Mouse (Mus musculus) heart, postnatal 36 days (tissue): ENCODE data around the gene Acsf2. TPM values are rescaled to one million over a fixed set of nuclear protein-coding genes. Genes with fewer than 3 reads are reported as not detected.
A peak's percentile ranks its signal among the peaks of the same experiment; 100 is the strongest.

Experiments used
- DNase-seq, 2 experiments: peaks; one replicate each; pipeline ENCODE4 v3.0.0; 2021 to 2022
- intact Hi-C: fragments of 180-260 bp; cut with DNase I; formaldehyde crosslinking; loops from one replicate; pipeline ENCODE4 v1.15.1; 2025
- total RNA-seq, 2 experiments: library from RNA; stranded (reverse); gene quantifications; 2 replicates each; pipeline ENCODE4 v1.2.3; 2021

Gene Acsf2
- total RNA-seq, 2 experiments from 2014 or later = 26.5 to 28.9 TPM

DNA sequence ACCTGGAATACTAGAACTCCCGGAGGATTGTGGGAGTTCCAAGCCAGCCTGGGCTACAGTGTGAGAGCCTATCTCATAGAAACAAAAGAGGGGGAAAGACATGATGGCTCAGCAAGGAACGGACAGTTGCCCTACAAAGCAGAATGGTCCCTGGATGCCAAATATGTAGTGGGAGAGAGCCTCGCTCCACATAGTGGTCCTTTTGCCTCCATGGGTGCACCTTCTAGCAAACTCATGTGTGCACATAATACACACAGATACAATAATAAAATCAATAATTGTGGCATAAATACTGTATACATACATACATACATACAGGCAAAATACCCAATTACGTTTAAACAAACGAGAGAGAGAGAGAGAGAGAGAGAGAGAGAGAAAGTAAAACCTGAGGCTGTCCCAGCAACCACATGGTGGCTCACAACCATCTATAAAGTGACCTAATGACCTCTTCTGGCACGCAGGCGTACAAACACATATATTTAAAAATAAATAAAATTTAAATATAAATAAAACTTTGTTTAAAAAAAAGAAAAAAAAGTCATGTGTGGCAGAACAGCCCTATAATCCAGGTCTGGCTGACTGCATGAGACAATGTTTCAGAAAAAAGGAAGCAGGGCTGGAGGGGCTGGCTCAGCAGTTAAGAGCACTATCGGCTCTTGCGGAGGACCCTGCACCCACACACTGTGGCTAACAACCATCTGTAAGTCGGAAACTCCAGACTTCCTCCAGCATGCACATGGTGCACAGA, 51.8 kb downstream of the Acsf2 start:
- DNase-seq = no peak
- intact Hi-C loops = loop anchor here (2.0 kb wide), 2 partner anchors 53 to 167 kb away; no protein-coding TSS in a partner anchor

DNA sequence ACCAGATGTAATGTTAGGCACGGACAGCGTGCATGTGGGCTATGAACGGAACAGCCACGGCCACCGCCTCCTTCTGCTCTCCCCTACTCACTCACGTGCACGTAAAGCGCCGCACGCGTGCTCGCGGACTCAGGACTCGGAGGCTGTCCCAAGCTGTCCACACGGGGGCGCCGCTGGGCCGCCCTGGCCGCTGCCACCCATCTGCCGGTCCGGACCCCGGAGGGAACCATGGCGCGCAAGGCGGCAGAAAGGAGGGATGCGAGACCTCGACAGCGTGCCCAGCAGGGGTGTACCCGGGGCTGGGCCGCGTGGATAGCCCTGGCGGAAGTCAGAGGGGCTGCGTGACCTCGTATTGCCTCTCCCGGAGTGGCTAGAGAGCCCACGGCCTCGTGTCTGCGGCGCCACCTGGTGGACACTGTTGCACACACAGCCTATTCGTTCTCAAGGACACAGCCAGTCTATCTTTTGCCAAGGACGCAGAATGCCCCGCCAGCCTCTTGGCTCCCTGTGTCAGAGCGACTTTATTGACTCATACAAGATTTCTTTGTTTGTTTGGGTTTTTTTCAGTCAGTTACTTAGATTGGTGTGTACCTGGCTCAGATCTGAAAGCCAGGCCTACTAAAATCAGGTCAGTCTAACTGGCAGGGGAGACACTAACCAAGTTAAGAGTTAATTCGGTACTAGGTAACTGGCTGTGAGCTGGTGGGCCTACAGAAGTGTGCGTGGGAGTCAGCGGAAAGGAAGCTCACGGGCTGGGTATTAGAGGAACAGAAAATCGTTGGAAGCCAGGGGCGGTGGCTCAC, 52.6 kb downstream of the Acsf2 start, which contains the start of gene Rsad1:
TSS of gene Rsad1 (minus strand) at position 368 of the 803 bp plus-strand sequence.
- intact Hi-C loops = loop anchor here (2.0 kb wide), 2 partner anchors 54 to 168 kb away; no protein-coding TSS in a partner anchor
- peak; percentile 97 to 98 for DNase-seq

DNA sequence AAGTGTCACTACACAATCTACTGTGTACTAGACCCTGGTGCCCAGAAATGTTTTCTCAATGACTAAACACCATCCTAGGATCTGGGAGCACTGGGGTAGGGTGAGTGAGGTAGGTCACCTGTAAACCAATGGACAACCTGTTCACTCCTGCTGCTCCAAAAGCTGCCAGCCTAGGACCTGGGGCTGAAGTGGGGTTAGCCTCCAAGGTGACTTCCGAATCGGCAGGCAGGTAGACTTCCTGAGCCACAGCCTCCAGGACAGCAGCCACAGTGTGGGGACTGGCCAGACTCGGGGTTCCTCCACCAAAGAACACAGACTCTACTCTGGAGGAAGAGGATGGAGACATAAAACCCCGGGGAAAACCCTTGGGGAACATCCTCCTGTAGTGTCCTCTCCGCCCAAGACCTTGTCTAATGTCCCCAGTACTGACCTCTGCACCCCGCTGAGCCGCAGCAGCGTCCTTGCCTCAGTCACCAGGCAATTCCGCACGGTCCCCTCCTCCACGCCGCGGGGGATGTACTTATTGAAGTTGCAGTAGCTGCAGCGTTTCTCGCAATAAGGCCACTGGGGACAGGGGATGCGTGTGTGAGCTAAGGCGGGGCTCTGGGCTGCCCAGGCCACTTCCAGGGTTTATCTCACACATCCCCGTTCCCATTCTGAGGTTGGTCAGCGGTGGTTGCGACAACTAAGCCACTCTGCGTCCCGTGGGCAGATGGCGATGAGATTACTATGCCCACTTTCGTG, 53.5 kb downstream of the Acsf2 start:
- peak in 1 of 2 experiments; percentile 45 for DNase-seq
- intact Hi-C loops = loop anchor here (2.0 kb wide), 2 partner anchors 55 to 169 kb away; no protein-coding TSS in a partner anchor

DNA sequence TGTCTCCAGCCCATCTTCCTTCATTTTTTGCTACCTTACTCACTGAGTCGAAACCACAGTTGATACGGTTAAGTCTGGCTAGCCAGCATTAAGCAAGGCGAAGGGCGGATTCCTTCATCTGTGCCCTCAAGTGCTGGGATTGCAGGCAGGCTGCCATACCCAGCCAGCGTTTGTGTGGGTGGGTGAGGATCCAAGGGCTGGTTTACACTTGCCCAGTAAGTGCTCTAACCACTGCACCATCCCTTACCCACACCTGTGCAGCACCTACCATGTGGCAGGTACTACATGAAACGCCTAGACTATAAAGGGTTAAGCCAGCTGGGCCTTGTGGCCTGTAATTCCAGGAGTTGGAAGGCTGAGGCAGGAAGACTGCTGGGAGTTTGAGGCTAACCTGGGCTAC, 54.4 kb downstream of the Acsf2 start:
- no peak for DNase-seq
- intact Hi-C loops = no loop called here

DNA sequence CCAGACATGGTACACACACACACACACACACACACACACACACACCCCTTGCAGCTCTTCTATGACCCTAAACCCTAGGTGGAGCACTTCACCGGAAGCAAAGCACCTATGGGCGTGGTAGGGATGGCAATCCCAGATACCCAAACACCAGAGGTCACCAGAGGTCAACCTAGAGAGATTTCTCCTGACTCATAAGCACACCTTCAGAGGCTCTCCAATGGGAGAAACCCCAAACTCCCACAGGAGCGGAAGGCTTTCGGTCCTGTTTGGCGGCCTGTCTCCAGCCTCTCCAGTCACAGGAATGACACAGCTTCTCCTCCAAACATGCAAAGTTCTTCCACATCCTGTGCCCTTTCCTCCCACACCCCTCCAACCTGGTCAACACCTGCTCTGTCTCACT, 55.3 kb downstream of the Acsf2 start:
- DNase-seq = no peak
- intact Hi-C loops = no loop called here

DNA sequence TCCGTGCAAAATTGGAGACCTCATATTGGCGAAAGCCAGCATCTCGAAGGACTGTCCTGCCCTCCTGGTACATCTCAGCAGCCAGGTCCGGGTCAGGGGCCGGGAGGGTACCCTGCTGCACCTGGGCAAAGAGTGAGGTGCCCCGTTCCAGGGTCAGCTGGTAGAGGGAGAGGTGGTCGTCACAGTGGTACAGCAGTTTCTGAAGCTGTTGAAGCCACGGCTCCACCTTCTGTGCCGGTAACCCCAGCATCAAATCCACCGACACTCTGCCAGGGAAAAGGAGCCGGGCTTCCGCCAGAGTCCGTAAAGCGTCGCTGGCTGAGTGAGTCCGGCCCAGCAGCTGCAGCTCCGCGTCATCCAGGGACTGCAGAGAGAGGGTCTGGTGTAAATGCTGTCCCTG, 57.2 kb downstream of the Acsf2 start:
- peak in 1 of 2 experiments; percentile 36 for DNase-seq
- intact Hi-C loops = loop anchor here (2.0 to 5.0 kb wide), 2 partner anchors 124 to 212 kb away; no protein-coding TSS in a partner anchor

DNA sequence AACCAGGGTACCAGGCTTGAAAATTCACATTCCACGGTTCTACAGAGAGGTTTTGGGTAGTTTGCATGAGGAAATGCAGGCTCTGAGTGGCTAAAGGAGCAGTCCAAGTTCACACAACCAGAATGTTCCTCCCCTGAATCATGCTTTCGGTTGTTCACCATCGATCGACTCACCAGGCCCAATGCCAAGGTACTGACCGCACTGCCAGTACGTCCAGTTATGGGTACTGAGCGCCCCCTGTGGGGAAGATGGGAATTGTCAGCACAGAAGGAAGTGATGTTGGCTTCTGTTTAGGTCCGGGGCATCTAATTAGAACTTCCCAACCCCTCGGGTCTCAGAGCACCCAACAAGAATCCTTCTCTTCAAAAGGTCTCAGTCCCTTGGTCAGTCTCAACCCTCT, 57.7 kb downstream of the Acsf2 start:
- peak; percentile 92 to 95 for DNase-seq
- intact Hi-C loops = loop anchor here (2.0 to 5.0 kb wide), 2 partner anchors 123 to 212 kb away; no protein-coding TSS in a partner anchor

DNA sequence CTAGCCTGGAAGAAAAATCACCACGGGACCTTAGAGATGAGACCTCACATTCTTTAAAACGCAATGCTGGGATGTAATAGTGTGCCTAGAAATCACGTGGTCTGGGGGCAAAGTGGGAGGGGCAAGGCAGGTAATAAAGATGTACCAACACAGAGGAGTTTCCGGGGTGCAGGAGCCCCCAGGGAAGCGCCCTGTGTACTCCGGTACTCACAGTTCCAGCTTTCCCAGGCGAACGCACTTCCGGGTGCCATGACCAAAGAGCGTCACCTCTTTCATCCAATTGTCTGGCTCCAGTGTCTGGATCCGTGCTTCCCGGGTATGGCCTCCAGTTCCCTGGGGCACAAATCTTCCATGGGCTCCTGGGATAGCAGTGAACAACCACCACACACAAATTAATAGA, 58.3 kb downstream of the Acsf2 start:
- no peak for DNase-seq
- intact Hi-C loops = loop anchor here (5.0 kb wide), 1 partner anchor 211 kb away; no protein-coding TSS in a partner anchor

DNA sequence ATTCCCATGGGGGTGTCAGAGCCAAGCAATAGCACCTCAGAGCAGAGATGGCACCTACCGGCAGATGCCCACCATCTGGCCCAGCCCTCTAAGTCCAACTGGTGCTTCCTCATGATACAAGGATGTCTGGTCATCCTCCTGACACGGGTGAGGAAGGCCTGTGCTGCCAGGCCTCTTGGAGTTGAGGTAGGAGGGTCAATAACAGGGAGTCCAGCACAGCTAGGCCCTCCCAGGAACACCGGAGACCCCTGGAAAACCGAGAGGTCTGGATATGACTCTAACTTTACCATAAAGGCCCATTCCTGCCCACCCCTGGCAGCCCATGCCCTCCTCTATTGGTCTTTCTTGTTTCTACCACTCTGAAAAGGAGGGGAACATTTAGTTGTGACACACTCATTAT, 59.3 kb downstream of the Acsf2 start:
- no peak for DNase-seq
- intact Hi-C loops = loop anchor here (5.0 kb wide), 1 partner anchor 210 kb away; no protein-coding TSS in a partner anchor

DNA sequence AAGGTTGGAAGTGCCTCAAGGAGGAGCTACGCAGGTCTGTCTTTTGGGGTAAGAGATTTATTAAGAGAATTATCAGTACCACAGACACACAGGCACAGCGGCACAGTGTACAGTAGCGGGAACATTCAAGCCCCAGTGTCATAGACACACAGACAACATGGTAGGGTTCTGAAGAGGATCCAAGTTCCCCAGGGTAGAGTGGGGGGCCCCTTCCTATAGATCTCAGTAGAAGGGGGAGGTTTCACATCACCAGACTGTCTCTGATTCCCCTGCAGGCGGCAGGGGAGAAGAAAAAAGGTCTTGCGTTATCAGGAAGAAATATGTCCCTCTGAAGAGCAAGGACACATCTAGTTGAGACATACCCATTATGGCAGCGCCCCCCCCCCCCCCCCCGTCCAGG, 61.9 kb downstream of the Acsf2 start:
- DNase-seq = no peak
- intact Hi-C loops = loop anchor here (5.0 kb wide), 1 partner anchor 207 kb away; no protein-coding TSS in a partner anchor

DNA sequence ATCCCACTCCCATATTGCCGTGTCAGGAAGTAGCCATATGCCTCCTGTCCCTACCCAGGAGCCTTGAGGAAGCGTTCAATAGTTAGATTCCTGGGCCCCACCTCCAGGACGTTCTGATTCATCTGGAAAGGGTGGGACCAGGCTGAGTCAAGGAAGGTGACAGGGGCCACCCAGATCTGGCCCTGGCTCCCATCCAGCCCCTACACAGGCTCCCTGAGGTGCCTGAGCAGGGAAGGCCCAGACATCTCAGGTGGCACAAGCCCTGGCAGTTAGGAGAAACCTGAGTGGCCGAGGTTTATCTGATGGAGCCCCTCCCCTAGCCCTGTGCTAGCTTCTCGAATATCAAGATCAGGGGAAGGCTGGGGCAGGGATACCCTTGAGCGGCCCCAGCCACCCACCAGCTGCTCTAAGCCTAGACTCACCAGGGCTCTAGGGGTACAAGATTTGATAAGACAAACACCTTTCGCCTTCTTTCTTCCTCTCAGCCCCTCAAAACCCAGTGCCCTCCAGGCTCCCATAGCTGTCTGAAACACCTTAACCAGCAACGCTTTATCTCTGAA, 62.9 kb downstream of the Acsf2 start:
- DNase-seq = no peak
- intact Hi-C loops = no loop called here

DNA sequence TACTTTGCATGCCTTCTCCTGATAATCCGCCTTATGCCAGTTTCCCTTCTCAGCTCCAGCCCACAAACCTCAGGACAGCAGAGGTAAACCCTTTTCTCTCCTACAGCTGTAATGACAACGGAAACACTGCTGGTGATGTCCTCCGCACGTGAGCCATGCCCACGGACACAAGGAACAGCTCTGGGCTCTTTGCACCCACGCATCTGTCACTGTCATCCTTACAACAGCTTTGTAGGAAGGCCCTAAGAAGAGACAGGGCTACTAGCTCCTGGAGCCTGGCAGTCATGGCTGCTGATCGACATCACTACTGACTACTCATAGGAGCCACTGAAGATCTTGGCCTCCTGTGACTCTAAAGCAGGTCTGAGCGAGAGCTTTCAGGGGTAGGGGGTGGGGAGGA, 68.5 kb downstream of the Acsf2 start:
- no peak for DNase-seq
- intact Hi-C loops = no loop called here

DNA sequence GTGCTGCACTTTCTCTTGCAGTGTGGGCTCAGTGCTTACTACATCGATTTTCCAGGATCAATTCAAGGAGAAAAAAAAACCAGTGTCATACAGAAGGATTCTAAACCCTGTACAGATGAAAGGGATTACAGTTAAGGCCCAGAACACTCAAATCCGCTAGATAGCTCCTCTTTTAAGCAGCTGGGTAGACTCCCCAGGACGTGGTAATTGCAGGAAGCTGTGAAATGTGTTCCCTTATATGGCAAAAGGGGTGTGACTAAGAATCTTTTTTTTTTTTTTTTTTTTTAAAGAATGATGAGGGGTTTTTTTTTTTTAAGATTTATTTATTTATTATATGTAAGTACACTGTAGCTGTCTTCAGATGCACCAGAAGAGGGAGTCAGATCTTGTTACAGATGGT, 72.8 kb downstream of the Acsf2 start:
- intact Hi-C loops = no loop called here
- DNase-seq = no peak

DNA sequence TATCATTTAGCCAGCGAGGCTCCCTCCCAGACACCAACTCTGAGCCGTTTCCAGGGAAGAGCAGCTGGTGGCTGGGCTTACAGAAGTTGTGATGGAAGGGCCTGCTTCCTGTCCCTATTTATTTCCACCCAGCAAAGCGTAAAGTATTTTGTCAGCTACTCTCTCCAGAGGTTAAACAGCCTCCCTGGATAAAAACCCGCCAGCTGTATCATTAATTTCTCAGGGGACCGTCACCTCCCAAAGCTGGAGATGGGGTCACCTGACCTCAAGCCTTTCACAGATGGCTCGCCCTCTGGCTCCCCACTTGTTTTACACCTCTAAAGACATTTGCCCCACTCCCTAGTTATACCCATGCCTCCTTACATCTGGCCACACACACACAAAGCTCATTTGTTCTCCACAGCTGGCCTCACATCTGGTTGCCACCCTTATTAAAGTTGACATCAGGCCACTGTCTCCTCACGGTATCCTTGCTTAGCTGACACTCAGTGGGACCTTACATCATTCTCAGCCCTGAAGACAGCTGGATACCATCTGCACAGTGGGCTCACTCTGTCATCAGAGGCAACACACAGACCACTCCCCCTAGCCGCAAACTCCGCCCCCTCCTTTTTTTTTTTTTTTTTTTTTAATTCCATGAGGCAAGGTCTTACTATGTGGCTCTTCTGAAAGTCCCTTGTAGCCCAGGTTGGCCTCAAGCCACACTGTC, 75.3 kb downstream of the Acsf2 start:
- intact Hi-C loops = no loop called here
- DNase-seq = no peak

DNA sequence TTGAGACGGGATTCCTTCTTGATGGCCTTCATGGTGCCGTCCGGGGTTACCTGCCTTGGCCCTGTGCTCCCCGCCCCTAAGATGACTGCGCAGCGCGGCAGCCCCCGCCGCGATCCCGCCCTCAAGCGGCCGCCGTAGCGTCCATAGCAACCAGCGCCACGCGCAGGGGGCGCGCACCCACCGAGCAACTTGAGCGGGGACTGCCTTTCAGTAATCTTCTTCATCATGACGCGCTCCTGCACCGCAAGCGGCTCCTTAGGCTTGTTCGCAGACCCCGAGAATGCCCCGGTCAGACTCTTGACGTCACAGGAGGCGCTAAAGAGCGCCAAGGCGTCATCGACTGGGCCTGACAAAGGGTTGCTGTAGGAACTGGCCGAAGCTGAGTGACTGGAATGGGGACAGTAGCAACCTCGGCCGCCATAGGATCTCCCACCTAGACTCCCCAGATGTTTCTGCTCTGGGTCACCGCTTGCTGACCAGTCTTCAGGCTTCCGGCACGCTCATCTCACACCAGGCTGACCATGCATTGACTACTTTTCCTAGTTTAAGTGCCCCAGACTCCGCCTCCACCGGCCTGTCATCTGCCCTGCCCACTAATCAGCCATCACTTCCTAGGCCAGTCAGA, 80.3 kb downstream of the Acsf2 start, which contains the start of gene Mycbpap:
TSS of gene Mycbpap (minus strand) at position 524 of the 625 bp plus-strand sequence.
- DNase-seq = peak; percentile 65 to 70
- intact Hi-C loops = no loop called here

DNA sequence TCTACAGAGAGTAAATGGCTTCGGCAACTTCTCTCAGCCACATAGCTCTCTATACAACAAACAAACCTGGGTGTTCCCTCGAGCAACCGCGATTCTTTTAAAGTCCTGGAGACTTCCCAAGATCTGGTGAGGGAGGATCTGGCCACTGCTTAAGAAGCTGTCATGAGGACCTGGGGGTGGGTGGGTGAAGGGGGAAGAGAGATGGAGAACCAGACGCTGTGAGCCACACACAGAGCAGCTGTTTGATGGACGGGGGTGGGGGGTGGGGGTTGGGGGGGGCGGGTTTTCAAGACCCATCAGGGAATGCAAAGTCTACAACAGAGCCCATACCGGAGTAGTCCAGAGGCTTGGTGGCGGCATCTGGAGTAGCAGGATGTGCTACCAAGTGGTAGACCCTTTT, 88.2 kb downstream of the Acsf2 start:
- no peak for DNase-seq
- intact Hi-C loops = no loop called here

DNA sequence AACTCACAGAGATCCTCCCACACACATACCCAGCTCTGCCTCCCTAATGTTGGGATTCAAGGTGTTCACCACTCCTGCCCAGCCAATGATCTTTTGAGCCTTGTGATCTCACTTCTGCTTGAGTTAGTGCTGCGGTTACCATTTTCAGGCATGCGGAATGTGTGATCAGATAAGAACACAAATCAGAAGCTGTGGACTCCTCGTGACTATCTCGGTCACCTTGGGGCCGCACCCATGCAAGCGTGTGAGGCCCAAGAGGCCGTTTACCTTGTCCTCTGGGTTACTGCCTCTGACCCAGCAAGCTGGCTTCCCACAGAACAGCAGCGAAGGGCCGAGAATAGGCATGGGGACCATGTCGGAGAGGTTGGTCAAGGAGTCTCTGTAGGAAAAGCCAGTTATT, 92.7 kb downstream of the Acsf2 start:
- DNase-seq = no peak
- intact Hi-C loops = no loop called here
